Mouse (Mus musculus) spleen, embryonic (tissue): ENCODE data around the gene P2ry13.

Experiments used
- CTCF ChIA-PET: fragments of 350-600 bp; sonication (Branson Sonifier 250); formaldehyde crosslinking; loops from one replicate; lab custom pipeline; 2022; lab: Charles Lee

P2ry13 gene

DNA sequence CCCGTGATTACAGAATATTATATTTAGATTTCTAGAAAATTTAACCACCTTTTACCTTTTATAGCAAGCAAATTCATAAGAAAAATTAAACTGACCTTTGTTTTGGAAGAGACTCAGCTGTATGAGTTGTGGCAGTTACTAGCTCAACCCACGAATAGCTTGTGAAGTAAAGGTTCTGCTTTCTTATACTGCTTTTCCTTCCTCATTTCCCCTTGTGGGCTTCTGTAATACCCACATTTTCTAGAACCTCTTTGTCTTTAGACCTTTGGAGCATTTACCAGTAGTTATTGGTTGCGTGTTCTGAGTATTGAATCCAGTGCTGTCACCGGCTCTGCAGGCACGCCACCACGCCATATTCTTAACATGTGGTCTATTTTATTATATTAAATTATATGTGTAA is at the start of gene P2ry13:
TSS of gene P2ry13 (minus strand) at position 156 of the 400 bp plus-strand sequence.
- CTCF ChIA-PET: interaction anchor here (1.0 kb wide), 2 partner anchors 94 to 116 kb away, joined by 3 read pairs; no protein-coding TSS in a partner anchor

DNA sequence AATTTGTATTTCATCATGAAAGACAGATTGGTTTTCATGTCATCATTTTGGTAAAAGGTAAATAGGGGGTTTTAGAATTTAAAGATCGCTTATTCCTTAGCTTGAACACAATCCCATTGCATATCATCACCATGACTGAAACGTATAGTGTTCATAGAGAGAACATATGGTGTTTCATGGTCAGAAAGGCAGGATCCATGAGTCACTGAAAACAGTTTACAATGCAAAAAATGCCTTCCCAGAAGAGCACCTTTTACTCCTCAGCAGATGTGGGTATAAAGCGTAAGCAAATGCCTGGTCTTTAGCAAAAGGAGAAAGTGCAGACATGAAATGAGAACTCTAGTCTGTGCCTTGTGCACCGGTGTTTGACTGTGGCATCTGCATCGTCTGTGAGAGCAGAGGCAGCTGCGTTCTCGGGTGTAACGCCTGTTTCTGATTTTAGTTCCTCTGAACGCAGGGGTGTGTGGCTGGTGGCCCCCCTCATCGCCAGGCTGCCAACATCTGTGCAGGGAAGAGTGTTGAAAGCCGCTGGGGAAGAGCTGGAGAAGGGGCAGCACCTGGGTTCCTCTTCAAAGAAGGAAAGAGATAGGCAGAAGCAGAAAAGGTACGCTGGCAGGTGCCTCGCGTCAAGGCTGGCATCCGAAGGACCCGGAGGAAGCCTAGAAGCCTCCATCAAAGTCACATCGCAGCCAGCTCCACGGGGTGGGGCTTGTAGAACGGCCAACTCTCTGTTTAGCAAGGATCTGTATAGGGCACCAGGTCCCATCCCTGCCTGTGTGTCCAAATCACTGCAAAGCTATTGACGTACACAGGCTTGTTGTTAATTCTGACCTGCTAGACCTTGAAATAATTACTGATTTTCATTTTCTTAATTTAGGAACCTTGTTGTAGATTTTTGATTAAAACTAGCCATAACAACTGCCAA is 47.3 kb upstream of the P2ry13 start:
- CTCF ChIA-PET: interaction anchor here (0.6 kb wide), 2 partner anchors 17 to 472 kb away, joined by 3 to 7 read pairs; no protein-coding TSS in a partner anchor

DNA sequence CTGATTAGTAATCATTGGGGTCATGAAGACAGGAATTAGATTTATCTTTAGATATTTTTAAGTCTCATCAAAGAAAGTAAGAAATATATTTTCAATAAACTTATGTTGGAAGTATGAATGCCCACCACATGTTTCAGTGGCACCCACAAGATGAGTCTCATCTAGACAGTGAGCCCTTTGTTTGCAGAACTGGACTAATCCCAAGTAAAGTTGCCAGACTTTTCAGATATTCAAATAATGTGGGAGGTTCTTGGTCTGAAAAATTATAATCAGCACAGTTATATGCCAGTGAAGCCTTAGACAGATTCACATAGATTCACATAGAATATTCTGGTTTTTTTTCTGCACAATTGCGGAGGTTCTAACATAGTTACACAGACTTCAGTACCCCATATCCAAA is 39.8 kb upstream of the P2ry13 start:
- CTCF ChIA-PET: no interaction called here

DNA sequence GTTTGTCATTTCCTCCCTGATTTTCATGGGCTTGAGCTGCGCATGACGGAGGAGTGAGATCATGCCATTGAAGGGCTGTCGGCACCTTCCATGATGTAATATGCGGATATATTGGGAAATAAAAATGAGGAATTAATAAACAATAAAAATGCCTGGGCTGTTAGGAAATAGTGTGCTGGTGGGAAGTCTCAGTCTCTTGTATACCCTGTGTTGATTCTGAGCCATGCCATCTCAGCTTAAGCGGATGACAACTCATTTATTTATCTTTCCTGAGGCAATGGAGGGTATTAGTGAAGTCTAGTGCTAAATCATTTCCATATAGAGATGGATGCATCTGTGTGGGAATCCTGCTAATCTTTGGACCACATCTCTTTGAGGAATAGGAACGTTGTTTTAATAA is 37.3 kb upstream of the P2ry13 start:
- CTCF ChIA-PET: no interaction called here

- CTCF ChIA-PET: no interaction called here
Observed at GRCm38 (mm10) chr3:59243384-59243783, 32.7 kb upstream of the P2ry13 start.

DNA sequence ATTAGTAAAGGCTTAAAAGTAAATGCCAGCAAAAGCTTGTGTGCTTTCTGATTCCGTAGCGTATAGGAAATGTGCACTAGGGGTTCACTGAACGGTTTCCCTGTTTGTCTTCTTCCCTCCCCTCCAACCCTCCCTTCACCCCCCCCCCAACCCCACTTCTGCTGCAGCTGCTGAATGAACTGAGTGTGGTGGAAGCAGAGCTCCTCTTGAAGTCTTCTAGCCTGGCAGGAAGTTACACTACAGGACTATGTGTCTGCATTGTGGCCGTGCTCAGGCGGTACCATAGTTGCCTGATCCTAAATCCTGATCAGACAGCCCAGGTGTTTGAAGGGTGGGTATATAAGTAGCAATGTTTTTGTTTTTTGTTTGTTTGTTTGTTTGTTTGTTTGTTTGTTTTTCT is 24.2 kb upstream of the P2ry13 start:
- CTCF ChIA-PET: no interaction called here

DNA sequence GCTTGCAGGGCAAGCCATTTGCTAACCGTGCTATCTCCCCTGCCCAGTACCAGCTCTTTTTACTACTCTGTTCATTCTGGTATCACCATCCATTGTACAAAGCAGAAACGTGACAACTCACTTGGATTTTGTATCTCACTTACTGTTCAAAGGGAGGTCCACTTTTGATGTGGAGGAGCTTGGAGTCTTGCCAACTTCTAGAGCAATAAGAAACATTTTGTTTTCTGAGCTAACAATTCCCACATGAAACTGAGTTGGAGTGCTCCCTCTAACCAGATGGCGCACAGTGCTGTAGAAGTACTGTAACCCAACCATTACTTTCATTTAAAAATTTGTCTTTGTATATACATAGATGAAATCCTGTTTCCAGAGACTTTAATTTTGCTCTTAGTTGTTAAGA is 20.2 kb upstream of the P2ry13 start:
- CTCF ChIA-PET: interaction anchor here (0.6 kb wide), 1 partner anchor 20 kb away, joined by 5 read pairs; no protein-coding TSS in a partner anchor

GRCm38 (mm10) chr3:59228730-59229551 is 18.3 kb upstream of the P2ry13 start:
- CTCF ChIA-PET: interaction anchor here (1.0 kb wide), 1 partner anchor 65 kb away, joined by 3 read pairs; no protein-coding TSS in a partner anchor

DNA sequence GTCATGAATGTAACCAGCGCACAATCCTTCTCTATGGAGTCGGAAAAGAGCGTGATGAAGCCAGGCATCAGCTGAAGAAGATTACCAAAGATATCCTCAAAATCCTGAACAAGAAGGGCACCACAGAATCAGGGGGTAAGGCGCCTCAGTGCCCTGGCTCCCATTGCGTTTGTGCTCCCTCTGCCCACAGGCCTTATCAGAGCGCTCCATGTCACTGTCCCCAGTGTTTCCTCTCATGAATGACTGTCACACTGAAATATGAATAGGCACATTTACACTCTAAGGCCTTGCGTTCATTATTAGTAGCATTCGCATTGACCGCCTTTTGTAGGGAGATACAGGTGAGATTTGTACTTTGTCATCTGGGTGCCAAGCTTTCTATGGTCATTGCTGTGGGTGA is 17.0 kb upstream of the P2ry13 start:
- CTCF ChIA-PET: interaction anchor here (0.7 kb wide), 1 partner anchor 84 kb away, joined by 3 read pairs; no protein-coding TSS in a partner anchor

- CTCF ChIA-PET: no interaction called here
Observed at GRCm38 (mm10) chr3:59225411-59225810, 14.7 kb upstream of the P2ry13 start.

GRCm38 (mm10) chr3:59222303-59222702 is 11.6 kb upstream of the P2ry13 start:
- CTCF ChIA-PET: no interaction called here

DNA sequence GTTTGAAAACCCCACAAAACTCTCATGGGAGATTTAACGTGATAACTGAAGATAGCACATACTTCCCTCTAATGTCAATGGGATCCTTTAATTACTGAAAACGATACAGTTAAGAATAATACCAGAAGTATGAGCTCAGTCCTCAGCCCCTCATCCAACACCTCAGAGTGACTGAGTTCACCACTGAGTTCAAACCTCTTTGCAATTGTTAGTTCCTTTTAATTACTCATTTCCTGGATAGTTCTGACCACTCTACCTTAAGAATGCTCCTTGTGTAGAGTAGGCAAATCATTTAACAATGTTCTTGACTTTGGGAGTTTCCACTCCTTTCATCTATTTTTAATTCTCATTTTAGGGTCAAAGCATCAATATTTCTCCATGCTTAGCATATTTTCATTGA is 8.6 kb upstream of the P2ry13 start:
- CTCF ChIA-PET: no interaction called here

DNA sequence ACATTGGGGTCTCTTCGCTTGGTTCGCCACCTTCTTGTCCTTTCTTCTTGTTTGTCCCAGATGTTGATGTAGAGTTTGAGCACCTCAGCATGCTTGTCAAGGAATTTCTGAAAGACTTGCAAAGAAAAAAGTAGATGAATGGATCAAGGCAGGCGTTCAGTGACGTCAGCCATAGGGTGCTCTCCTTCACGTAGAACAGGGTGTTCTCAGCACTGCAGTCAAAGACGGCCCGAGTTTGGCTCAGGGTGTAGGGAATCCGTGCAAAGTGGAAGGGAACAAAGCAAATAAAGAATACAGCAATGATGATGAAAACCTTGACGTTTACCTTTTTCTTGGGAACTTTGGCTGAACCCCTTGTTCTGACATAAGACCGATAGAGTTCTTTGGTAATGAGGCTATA is 6.5 kb upstream of the P2ry13 start:
- CTCF ChIA-PET: no interaction called here

DNA sequence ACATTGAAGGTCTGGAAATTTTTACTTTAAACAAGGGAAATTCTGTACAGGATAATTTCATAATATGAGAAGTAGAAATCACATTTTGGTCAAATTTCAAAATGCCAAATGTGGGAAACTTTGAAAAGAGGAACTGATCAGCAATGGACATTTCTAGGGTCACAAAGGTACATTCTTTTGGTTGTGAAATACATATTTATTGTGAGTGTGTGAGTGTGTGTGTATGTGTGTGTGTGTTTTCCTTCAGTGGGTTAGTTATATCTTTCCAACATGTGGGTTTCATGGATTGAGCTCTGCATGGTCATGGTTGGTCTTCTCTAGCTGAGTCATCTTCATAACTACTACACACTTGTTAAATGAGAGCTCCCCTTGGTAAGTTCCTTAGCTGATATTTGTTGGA is 1.7 kb upstream of the P2ry13 start:
- CTCF ChIA-PET: no interaction called here

- CTCF ChIA-PET: no interaction called here
Observed at GRCm38 (mm10) chr3:59211784-59212183, 1.1 kb upstream of the P2ry13 start.

- CTCF ChIA-PET: interaction anchor here (1.0 kb wide), 1 partner anchor 94 kb away, joined by 3 read pairs; no protein-coding TSS in a partner anchor
Observed at GRCm38 (mm10) chr3:59210089-59210488, 593 bp downstream of the P2ry13 start.

GRCm38 (mm10) chr3:59208650-59209548 is 1.8 kb downstream of the P2ry13 start:
- CTCF ChIA-PET: no interaction called here

- CTCF ChIA-PET: no interaction called here
Observed at GRCm38 (mm10) chr3:59205941-59206340, 4.7 kb downstream of the P2ry13 start.

- CTCF ChIA-PET: no interaction called here
Observed at GRCm38 (mm10) chr3:59204719-59205503, 5.8 kb downstream of the P2ry13 start.
